In genomic region chr16:58504945-58505344, GRCm38 (mm10) we compare ENCODE assay signal across 35 mouse cellular contexts.
"Had no signal": no experiment of that assay in that cellular context is flagged by ENCODE, and none has a peak within 500 bp of the region (broad histone marks: within the 10 kb centered on the region; RNA-seq: fewer than 3 reads in every experiment).

No protein-coding gene starts in this region.

- H3K4me2 ChIP-seq: heart, embryonic 11.5 days; heart, embryonic 12.5 days; heart, embryonic 13.5 days; heart, embryonic 15.5 days; hindbrain, embryonic 12.5 days; hindbrain, embryonic 13.5 days; hindbrain, embryonic 14.5 days; hindbrain, embryonic 15.5 days; intestine, embryonic 15.5 days; kidney, embryonic 15.5 days had no signal

- H3K4me3 ChIP-seq: heart, embryonic 10.5 days; heart, embryonic 12.5 days; heart, embryonic 13.5 days; heart, embryonic 15.5 days; hindbrain, embryonic 10.5 days; hindbrain, embryonic 12.5 days; hindbrain, embryonic 13.5 days; hindbrain, embryonic 15.5 days; intestine, embryonic 15.5 days; kidney, embryonic 15.5 days; layer of hippocampus, adult 2 months had no signal

- H3K9me3 ChIP-seq: heart, embryonic 10.5 days; heart, embryonic 12.5 days; heart, embryonic 13.5 days; heart, embryonic 15.5 days; hindbrain, embryonic 10.5 days; hindbrain, embryonic 12.5 days; hindbrain, embryonic 13.5 days; hindbrain, embryonic 15.5 days; intestine, embryonic 15.5 days; kidney, embryonic 15.5 days had no signal

- H3K9ac ChIP-seq: heart, embryonic 12.5 days; heart, embryonic 13.5 days; heart, embryonic 15.5 days; hindbrain, embryonic 12.5 days; hindbrain, embryonic 13.5 days; hindbrain, embryonic 14.5 days; hindbrain, embryonic 15.5 days; intestine, embryonic 15.5 days; kidney, embryonic 15.5 days had no signal

- H3K27me3 ChIP-seq: heart, embryonic 12.5 days; heart, embryonic 13.5 days; heart, embryonic 15.5 days; hindbrain, embryonic 12.5 days; hindbrain, embryonic 13.5 days; hindbrain, embryonic 15.5 days; intestine, embryonic 15.5 days; kidney, embryonic 15.5 days had no signal

- H3K36me3 ChIP-seq: heart, embryonic 15.5 days; hindbrain, embryonic 10.5 days; hindbrain, embryonic 12.5 days; hindbrain, embryonic 13.5 days; hindbrain, embryonic 15.5 days; intestine, embryonic 15.5 days had no signal

- ATAC-seq: hindbrain, embryonic 16.5 days; hindbrain, postnatal 0 days; inflammation-experienced regulatory T-cells, adult 6 months; intestine, embryonic 15.5 days; intestine, embryonic 16.5 days; intestine, postnatal 0 days had no signal

- H3K27ac ChIP-seq: heart, embryonic 10.5 days; heart, embryonic 13.5 days; heart, embryonic 15.5 days; hindbrain, embryonic 10.5 days; hindbrain, embryonic 12.5 days; hindbrain, embryonic 13.5 days; hindbrain, embryonic 14.5 days; hindbrain, embryonic 15.5 days; hindbrain, postnatal 0 days; intestine, embryonic 15.5 days; kidney, embryonic 15.5 days; kidney, postnatal 0 days; layer of hippocampus, adult 2 months had no signal

- H3K4me1 ChIP-seq: hindbrain, embryonic 13.5 days; hindbrain, embryonic 15.5 days had no signal

- DNase-seq: heart, postnatal 10 days; heart, postnatal 14 days; heart, postnatal 36 days; heart, postnatal 4 days; kidney, adult 11 months; kidney, adult 18-20 months; kidney, adult 2 months; kidney, adult 8-10 months; kidney, adult 9 months; kidney, postnatal 10 days; kidney, postnatal 14 days; kidney, postnatal 25 days; kidney, postnatal 36 days; kidney, postnatal 4 days; layer of hippocampus, adult 9-11 months; layer of hippocampus, postnatal 36 days had no signal
